In the genomic region with DNA sequence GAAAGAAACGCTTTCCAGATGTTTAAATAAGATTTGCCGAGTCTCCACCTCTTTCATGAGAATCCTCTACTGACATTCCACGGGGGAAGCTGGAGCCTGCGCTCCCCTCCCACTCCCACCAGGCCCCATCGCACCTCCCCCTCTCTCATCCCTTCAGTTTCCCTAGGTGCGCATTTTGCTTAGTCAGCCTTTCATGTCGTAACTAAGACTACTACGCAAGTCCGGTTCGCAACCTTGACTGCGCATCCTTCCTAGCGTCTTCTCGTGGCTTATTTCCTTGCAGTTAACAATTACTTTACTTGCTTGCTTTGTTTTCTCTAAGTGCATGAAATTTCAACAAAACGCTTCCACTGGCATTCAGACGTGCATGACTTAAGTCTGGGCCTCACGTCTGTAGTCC, we compare ENCODE assay signal across 25 mouse cellular contexts. TPM values are rescaled to one million over a fixed set of nuclear protein-coding genes. Genes with fewer than 3 reads are reported as not detected.
DNase-seq lines count a peak whose midpoint lies in the region; ATAC-seq and TF ChIP-seq lines count a peak whose summit lies in the region.
"Had no signal": no experiment of that assay in that cellular context is flagged by ENCODE, and none has a peak within 500 bp of the region (broad histone marks: within the 10 kb centered on the region; RNA-seq: fewer than 3 reads in every experiment).

No protein-coding gene starts in this region.

- TF ChIP-seq EP300 in liver, embryonic 14.5 days (IDR thresholded peaks at IDR 0.05; ENCODE audit: low read depth): no peak

- no peaks in the 10 kb centered on the region for H3K9me3 ChIP-seq in forebrain, embryonic 12.5 days
- no peaks in the 10 kb centered on the region for H3K9me3 ChIP-seq in forebrain, embryonic 14.5 days (replicated peaks; ENCODE audit: control insufficient read depth, low read length)
- H3K9me3 ChIP-seq in liver, embryonic 14.5 days (ENCODE audit: control insufficient read depth, low read length): no peaks in the 10 kb centered on the region
- H3K9me3 ChIP-seq in liver, embryonic 12.5 days (replicated peaks): no peaks in the 10 kb centered on the region
- H3K9me3 ChIP-seq in embryonic facial prominence, embryonic 14.5 days (ENCODE audit: control insufficient read depth, low read length): no peaks in the 10 kb centered on the region
- H3K9me3 ChIP-seq: forebrain, embryonic 15.5 days; G1E; heart, embryonic 12.5 days; hindbrain, embryonic 10.5 days had no signal

- no peak overlapping the region for H3K9ac ChIP-seq in forebrain, embryonic 12.5 days
- H3K9ac ChIP-seq in forebrain, embryonic 14.5 days (ENCODE audit: low read length): no peak overlapping the region
- no peak overlapping the region for H3K9ac ChIP-seq in liver, embryonic 14.5 days (replicated peaks)
- no peak overlapping the region for H3K9ac ChIP-seq in liver, embryonic 12.5 days
- H3K9ac ChIP-seq in embryonic facial prominence, embryonic 14.5 days (ENCODE audit: low read depth, low read length): no peak overlapping the region
- H3K9ac ChIP-seq: forebrain, embryonic 15.5 days; heart, embryonic 12.5 days; hindbrain, embryonic 14.5 days had no signal

- no peak for TF ChIP-seq CTCF in liver, embryonic 14.5 days (IDR thresholded peaks at IDR 0.05; ENCODE audit: low read depth)

- H3K4me2 ChIP-seq in forebrain, embryonic 12.5 days: 0 out of 2 replicates have a peak overlapping the region, but pooled peaks have one; percentile 2
- H3K4me2 ChIP-seq in forebrain, embryonic 14.5 days (ENCODE audit: low read length): no peak overlapping the region
- H3K4me2 ChIP-seq in liver, embryonic 14.5 days (ENCODE audit: low read depth): peak overlapping the region; percentile 70; the same call in 1 of the 2 replicates
- no peak overlapping the region for H3K4me2 ChIP-seq in liver, embryonic 12.5 days
- 0 out of 2 replicates have a peak overlapping the region, but pooled peaks have one; percentile 6 for H3K4me2 ChIP-seq in embryonic facial prominence, embryonic 14.5 days (ENCODE audit: low read depth, low read length)

- H3K4me1 ChIP-seq in forebrain, embryonic 12.5 days: peaks cover 16% of the 10 kb centered on the region
- H3K4me1 ChIP-seq in forebrain, embryonic 14.5 days (ENCODE audit: control insufficient read depth, insufficient read depth, low read length): peaks cover 10% of the 10 kb centered on the region
- H3K4me1 ChIP-seq in liver, embryonic 14.5 days (replicated peaks; ENCODE audit: control insufficient read depth in 2 of 2, insufficient read depth in 2 of 2, low read length in 1 of 2): peaks cover 46 to 48% of the 10 kb centered on the region in 2 experiments
- H3K4me1 ChIP-seq in liver, embryonic 12.5 days: peaks cover 69% of the 10 kb centered on the region
- peaks cover 7% of the 10 kb centered on the region for H3K4me1 ChIP-seq in embryonic facial prominence, embryonic 14.5 days (ENCODE audit: control insufficient read depth, insufficient read depth, low read length)

- H3K27me3 ChIP-seq in forebrain, embryonic 12.5 days: no peaks in the 10 kb centered on the region
- H3K27me3 ChIP-seq in forebrain, embryonic 14.5 days (replicated peaks; ENCODE audit: control insufficient read depth, insufficient read depth, low read length): no peaks in the 10 kb centered on the region
- no peaks in the 10 kb centered on the region for H3K27me3 ChIP-seq in liver, embryonic 14.5 days (ENCODE audit: control insufficient read depth, insufficient read depth, low read length)
- no peaks in the 10 kb centered on the region for H3K27me3 ChIP-seq in liver, embryonic 12.5 days (replicated peaks)
- no peaks in the 10 kb centered on the region for H3K27me3 ChIP-seq in embryonic facial prominence, embryonic 14.5 days (replicated peaks; ENCODE audit: control insufficient read depth, insufficient read depth, low read length)
- H3K27me3 ChIP-seq: forebrain, embryonic 15.5 days; heart, embryonic 12.5 days had no signal

- no peak overlapping the region for H3K27ac ChIP-seq in forebrain, embryonic 12.5 days
- no peak overlapping the region for H3K27ac ChIP-seq in forebrain, embryonic 14.5 days (ENCODE audit: low read depth, low read length)
- no peak overlapping the region for H3K27ac ChIP-seq in liver, embryonic 14.5 days
- no peak overlapping the region for H3K27ac ChIP-seq in liver, embryonic 12.5 days
- no peak overlapping the region for H3K27ac ChIP-seq in embryonic facial prominence, embryonic 14.5 days (replicated peaks; ENCODE audit: low read depth, low read length)
- H3K27ac ChIP-seq: forebrain, embryonic 15.5 days; hindbrain, embryonic 10.5 days; hindbrain, embryonic 14.5 days had no signal

- DNase-seq in forebrain, embryonic 14.5 days (ENCODE audit: low spot score): no peak
- no peak for DNase-seq in liver, embryonic 14.5 days (ENCODE audit: low read depth in 3 of 3, low spot score in 3 of 3)
- DNase-seq in R1 (ENCODE audit: low read depth, low spot score): peak; percentile 76
- no peak for DNase-seq in embryonic facial prominence, embryonic 14.5 days (ENCODE audit: low spot score)
- DNase-seq in kidney, postnatal 14 days: no peak
- DNase-seq in adrenal gland, postnatal 36 days: no peak
- DNase-seq: adrenal gland, postnatal 14 days; cerebellum, adult 18-20 months; cerebellum, adult 9-11 months; cerebellum, postnatal 36 days; gastrocnemius, postnatal 36 days had no signal

- no peaks in the 10 kb centered on the region for H3K36me3 ChIP-seq in forebrain, embryonic 12.5 days (replicated peaks)
- no peaks in the 10 kb centered on the region for H3K36me3 ChIP-seq in forebrain, embryonic 14.5 days (ENCODE audit: control insufficient read depth, insufficient read depth, low read length)
- H3K36me3 ChIP-seq in liver, embryonic 14.5 days (replicated peaks; ENCODE audit: control insufficient read depth, insufficient read depth, low read depth): no peaks in the 10 kb centered on the region; the same call in 1 of the 2 replicates
- H3K36me3 ChIP-seq in liver, embryonic 12.5 days: no peaks in the 10 kb centered on the region
- no peaks in the 10 kb centered on the region for H3K36me3 ChIP-seq in embryonic facial prominence, embryonic 14.5 days (ENCODE audit: control insufficient read depth, insufficient read depth, low read length)
- H3K36me3 ChIP-seq: forebrain, embryonic 15.5 days; heart, embryonic 12.5 days; hindbrain, embryonic 10.5 days had no signal

- no peak for ATAC-seq in forebrain, embryonic 12.5 days (ENCODE audit: low FRiP score)
- no peak for ATAC-seq in forebrain, embryonic 14.5 days
- ATAC-seq in liver, embryonic 14.5 days (ENCODE audit: insufficient read depth): no peak
- no peak for ATAC-seq in liver, embryonic 12.5 days
- no peak for ATAC-seq in embryonic facial prominence, embryonic 14.5 days (ENCODE audit: low read depth)
- ATAC-seq: activated CD4-positive, CD25-positive, alpha-beta regulatory T cell, adult 4 months; intestine, postnatal 0 days had no signal

- WGBS in forebrain, embryonic 12.5 days: 84% methylated on average over 16 of the region's 16 CpGs
- 88% methylated on average over 16 of the region's 16 CpGs for WGBS in forebrain, embryonic 14.5 days
- WGBS in liver, embryonic 14.5 days (ENCODE audit: insufficient replicate concordance): 84% methylated on average over 16 of the region's 16 CpGs
- 82% methylated on average over 16 of the region's 16 CpGs for WGBS in liver, embryonic 12.5 days (ENCODE audit: insufficient replicate concordance)
- WGBS in embryonic facial prominence, embryonic 14.5 days: 50% methylated on average over 16 of the region's 16 CpGs

- no peak overlapping the region for H3K4me3 ChIP-seq in forebrain, embryonic 12.5 days (replicated peaks)
- H3K4me3 ChIP-seq in forebrain, embryonic 14.5 days (ENCODE audit: low read depth, low read length): no peak overlapping the region
- H3K4me3 ChIP-seq in liver, embryonic 14.5 days (ENCODE audit: insufficient read depth in 1 of 2, low read depth in 2 of 2, low read length in 2 of 2): no peak overlapping the region
- H3K4me3 ChIP-seq in liver, embryonic 12.5 days: no peak overlapping the region
- no peak overlapping the region for H3K4me3 ChIP-seq in embryonic facial prominence, embryonic 14.5 days (ENCODE audit: low read depth, low read length)
- H3K4me3 ChIP-seq: heart, embryonic 12.5 days had no signal

RNA-seq across cellular contexts. Expression of a gene that starts 2.0 kb away (rescaled TPM):
- 18.6 and 18.7 TPM in 2 replicates for polyA plus RNA-seq in forebrain, embryonic 12.5 days (2016; fragmentation: Nextera tagmentation; extraction: Ambion mirVana)
- polyA plus RNA-seq in forebrain, embryonic 14.5 days (2014; fragmentation: Nextera tagmentation; extraction: Ambion mirVana): 11.8 and 14.3 TPM in 2 replicates
- polyA plus RNA-seq in liver, embryonic 14.5 days (2012; rRNA removed): 1.4 and 1.7 TPM in 2 replicates
- polyA plus RNA-seq in liver, embryonic 14.5 days (2014; fragmentation: Nextera tagmentation; extraction: Ambion mirVana): 2.0 and 2.4 TPM in 2 replicates
- 3.0 and 3.6 TPM in 2 replicates for polyA plus RNA-seq in liver, embryonic 12.5 days (2016; fragmentation: Nextera tagmentation; extraction: Ambion mirVana)
- 14.9 and 15.8 TPM in 2 replicates for polyA plus RNA-seq in embryonic facial prominence, embryonic 14.5 days (2014; fragmentation: Nextera tagmentation; extraction: Ambion mirVana)
- total RNA-seq in adrenal gland, postnatal 36 days (2021): 1 to 10 TPM; 5.6 to 5.7 TPM

RNA-seq across cellular contexts. Expression of a gene that starts 8.8 kb away (rescaled TPM):
- 336 and 356 TPM in 2 replicates for polyA plus RNA-seq in forebrain, embryonic 12.5 days (2016; fragmentation: Nextera tagmentation; extraction: Ambion mirVana)
- 518 and 525 TPM in 2 replicates for polyA plus RNA-seq in forebrain, embryonic 14.5 days (2014; fragmentation: Nextera tagmentation; extraction: Ambion mirVana)
- 26.5 and 50.5 TPM in 2 replicates for polyA plus RNA-seq in liver, embryonic 14.5 days (2012; rRNA removed)
- polyA plus RNA-seq in liver, embryonic 14.5 days (2014; fragmentation: Nextera tagmentation; extraction: Ambion mirVana): 184 and 188 TPM in 2 replicates
- 147 and 157 TPM in 2 replicates for polyA plus RNA-seq in liver, embryonic 12.5 days (2016; fragmentation: Nextera tagmentation; extraction: Ambion mirVana)
- 168 and 182 TPM in 2 replicates for polyA plus RNA-seq in embryonic facial prominence, embryonic 14.5 days (2014; fragmentation: Nextera tagmentation; extraction: Ambion mirVana)
- total RNA-seq in adrenal gland, postnatal 36 days (2021): 100 to 1,000 TPM; 158 to 177 TPM

RNA-seq across cellular contexts. Expression of a gene that starts 21.5 kb away (rescaled TPM):
- polyA plus RNA-seq in forebrain, embryonic 12.5 days (2016; fragmentation: Nextera tagmentation; extraction: Ambion mirVana): 1.5 and 1.7 TPM in 2 replicates
- 2.6 TPM in 2 replicates for polyA plus RNA-seq in forebrain, embryonic 14.5 days (2014; fragmentation: Nextera tagmentation; extraction: Ambion mirVana)
- 0.02 and 0.03 TPM in 2 replicates for polyA plus RNA-seq in liver, embryonic 14.5 days (2012; rRNA removed)
- not detected in 2 replicates for polyA plus RNA-seq in liver, embryonic 14.5 days (2014; fragmentation: Nextera tagmentation; extraction: Ambion mirVana)
- 0.05 TPM in 1 of 2 replicates, not detected in the other for polyA plus RNA-seq in liver, embryonic 12.5 days (2016; fragmentation: Nextera tagmentation; extraction: Ambion mirVana)
- 4.7 and 5.4 TPM in 2 replicates for polyA plus RNA-seq in embryonic facial prominence, embryonic 14.5 days (2014; fragmentation: Nextera tagmentation; extraction: Ambion mirVana)
- total RNA-seq in adrenal gland, postnatal 36 days (2021): not detected
- total RNA-seq: adrenal gland, adult 18-20 months; adrenal gland, postnatal 14 days; gastrocnemius, adult 8-10 months; heart, adult 8-10 months; heart, postnatal 25 days had no signal
- polyA plus RNA-seq: activated CD4-positive, CD25-positive, alpha-beta regulatory T cell, adult 4 months; C2C12; G1E had no signal

RNA-seq across cellular contexts. Expression of a gene that starts 55.2 kb away (rescaled TPM):
- 7.6 and 8.7 TPM in 2 replicates for polyA plus RNA-seq in forebrain, embryonic 12.5 days (2016; fragmentation: Nextera tagmentation; extraction: Ambion mirVana)
- 2.0 and 2.7 TPM in 2 replicates for polyA plus RNA-seq in forebrain, embryonic 14.5 days (2014; fragmentation: Nextera tagmentation; extraction: Ambion mirVana)
- polyA plus RNA-seq in liver, embryonic 14.5 days (2012; rRNA removed): 1.9 and 2.3 TPM in 2 replicates
- polyA plus RNA-seq in liver, embryonic 14.5 days (2014; fragmentation: Nextera tagmentation; extraction: Ambion mirVana): 1.8 and 2.1 TPM in 2 replicates
- polyA plus RNA-seq in liver, embryonic 12.5 days (2016; fragmentation: Nextera tagmentation; extraction: Ambion mirVana): 5.6 and 6.0 TPM in 2 replicates
- 3.6 and 4.1 TPM in 2 replicates for polyA plus RNA-seq in embryonic facial prominence, embryonic 14.5 days (2014; fragmentation: Nextera tagmentation; extraction: Ambion mirVana)
- total RNA-seq in adrenal gland, postnatal 36 days (2021): 1 to 10 TPM; 6.6 to 6.9 TPM

Comparison
In these comparisons a context has a peak if more than half of its experiments do, and no peak if none do; other contexts are left out.
1. H3K4me2 ChIP-seq: peak in forebrain, embryonic 12.5 days (single experiment), liver, embryonic 14.5 days (single experiment) and embryonic facial prominence, embryonic 14.5 days (single experiment); none in forebrain, embryonic 14.5 days (single experiment) and liver, embryonic 12.5 days (single experiment).